Mouse (Mus musculus): ENCODE results near the gene Txk.

The Txk gene

DNA sequence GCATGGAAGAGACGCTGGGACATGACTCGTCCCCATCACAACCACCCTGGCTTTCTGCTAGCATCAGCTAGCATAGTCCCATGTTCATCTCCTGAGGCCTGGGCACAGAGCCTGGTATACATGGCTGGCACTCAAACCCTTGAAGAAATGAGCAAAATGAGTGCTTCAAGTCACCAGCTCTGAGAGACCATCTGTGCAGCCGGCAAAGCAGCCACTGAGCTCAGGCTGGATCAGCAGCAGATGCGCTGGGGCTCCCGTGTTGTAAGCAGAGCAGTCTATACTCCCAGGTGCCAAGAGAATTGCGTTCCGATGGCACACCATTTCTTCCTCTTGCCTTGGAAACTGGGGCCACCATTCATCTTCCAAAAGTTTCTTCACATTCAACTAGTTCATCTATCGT lies 3.4 kb upstream of the Txk start:
- in situ Hi-C loops (cut with MboI; ENCODE audit: unreplicated experiment in 2 of 2), result loop anchor here (5.0 to 25.0 kb wide), 3 partner anchors 91 to 1781 kb away; partner anchors contain the start of genes Fip1l1 (in 1 of the 2), Scfd2 (in 1 of the 2) and Tec (in 1 of the 2)

DNA sequence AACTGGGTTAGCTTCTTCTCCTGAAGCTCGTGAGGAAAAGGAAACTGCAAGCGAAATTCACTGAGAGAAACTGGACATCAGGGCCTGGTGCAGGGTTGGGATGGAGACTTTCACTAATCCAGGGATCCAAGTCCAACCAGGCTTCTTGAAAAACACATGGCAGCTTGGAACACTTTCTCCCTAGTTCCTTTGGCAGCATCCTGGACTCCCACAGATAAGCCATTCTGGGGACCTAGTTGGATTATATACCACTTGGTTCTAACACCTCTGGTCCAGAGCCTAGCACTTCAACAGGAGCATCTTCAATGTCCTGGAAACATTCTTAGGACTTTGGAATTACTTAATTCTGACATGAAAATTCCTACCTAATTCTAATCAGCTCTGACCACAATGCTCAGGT lies 2.5 kb upstream of the Txk start:
- in situ Hi-C loops (cut with MboI; ENCODE audit: unreplicated experiment in 2 of 2), result loop anchor here (5.0 to 25.0 kb wide), 3 partner anchors 90 to 1782 kb away; partner anchors contain the start of genes Fip1l1 (in 1 of the 2), Scfd2 (in 1 of the 2) and Tec (in 1 of the 2)

DNA sequence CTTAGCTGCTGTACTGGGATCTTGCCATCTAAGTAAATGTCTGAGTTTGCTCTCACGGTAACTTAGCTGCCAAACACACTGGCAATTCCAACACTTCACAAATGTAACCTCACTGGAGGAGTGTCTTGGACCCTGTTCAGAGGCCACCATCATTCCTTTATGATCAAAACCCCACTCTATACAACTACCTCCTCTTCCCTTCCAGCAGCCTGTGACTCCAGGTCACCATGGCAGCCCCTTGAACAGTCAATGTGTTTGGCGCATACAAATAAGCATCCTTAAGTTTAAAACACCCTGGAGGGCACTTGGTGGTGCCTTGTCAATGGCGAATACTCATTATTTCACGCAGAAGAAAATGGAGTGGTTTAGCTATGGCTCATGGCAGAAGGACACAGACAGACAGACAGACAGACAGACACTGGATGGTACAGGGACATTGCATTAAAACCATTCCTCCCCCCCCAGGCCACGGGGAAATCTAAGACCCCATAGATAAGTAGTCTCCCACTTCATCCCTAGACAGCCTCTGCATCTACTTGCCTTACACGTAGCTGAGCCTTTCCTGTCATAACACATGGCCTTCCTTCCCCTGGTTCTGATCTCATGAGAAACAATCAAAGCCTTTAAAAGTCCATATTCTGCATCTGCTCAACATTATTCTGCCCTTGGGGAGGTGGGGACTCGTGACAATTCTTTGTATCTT lies 1.4 kb downstream of the Txk start:
- in situ Hi-C loops (cut with MboI; ENCODE audit: unreplicated experiment in 2 of 2), result loop anchor here (10.0 to 25.0 kb wide), 2 partner anchors 86 to 1786 kb away; partner anchors contain the start of genes Fip1l1 (in 1 of the 2) and Scfd2 (in 1 of the 2)

- in situ Hi-C loops (cut with MboI; ENCODE audit: unreplicated experiment in 2 of 2), result loop anchor here (10.0 to 25.0 kb wide), 2 partner anchors 85 to 1787 kb away; partner anchors contain the start of genes Fip1l1 (in 1 of the 2) and Scfd2 (in 1 of the 2)
Observed at GRCm38 (mm10) chr5:72750226-72750625, 2.4 kb downstream of the Txk start.

GRCm38 (mm10) chr5:72748659-72749265 lies 3.8 kb downstream of the Txk start:
- in situ Hi-C loops (cut with MboI; ENCODE audit: unreplicated experiment in 2 of 2), result loop anchor here in 1 of 2 experiments (25.0 kb wide), 1 partner anchor 639 kb away; no protein-coding TSS in a partner anchor

DNA sequence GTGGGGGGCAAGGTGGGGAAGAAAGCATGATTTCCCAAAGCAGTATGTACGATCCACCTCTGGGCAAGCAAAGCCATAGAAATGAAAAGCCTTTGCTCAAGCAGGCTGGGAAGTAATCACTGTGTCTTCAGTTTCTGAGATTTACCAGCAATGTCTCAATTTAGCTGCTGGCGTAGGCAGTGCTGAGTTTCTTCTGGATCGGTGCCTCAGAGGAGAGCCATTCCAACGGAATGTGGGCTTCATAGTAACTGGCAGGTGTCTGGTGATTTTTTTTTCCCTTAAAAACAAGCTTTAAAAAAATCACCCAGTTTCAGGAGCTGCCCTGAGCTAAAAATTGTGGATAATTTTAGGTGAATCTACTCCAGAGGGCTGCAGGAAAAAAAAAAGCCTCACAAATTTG lies 5.2 kb downstream of the Txk start:
- in situ Hi-C loops (cut with MboI; ENCODE audit: unreplicated experiment in 2 of 2), result loop anchor here in 1 of 2 experiments (25.0 kb wide), 1 partner anchor 640 kb away; no protein-coding TSS in a partner anchor

- in situ Hi-C loops (cut with MboI; ENCODE audit: unreplicated experiment in 2 of 2), result loop anchor here in 1 of 2 experiments (25.0 kb wide), 1 partner anchor 641 kb away; no protein-coding TSS in a partner anchor
Observed at GRCm38 (mm10) chr5:72746461-72746860, 6.1 kb downstream of the Txk start.

- in situ Hi-C loops (cut with MboI; ENCODE audit: unreplicated experiment in 2 of 2), result loop anchor here in 1 of 2 experiments (25.0 kb wide), 1 partner anchor 644 kb away; no protein-coding TSS in a partner anchor
Observed at GRCm38 (mm10) chr5:72743103-72743502, 9.5 kb downstream of the Txk start.

DNA sequence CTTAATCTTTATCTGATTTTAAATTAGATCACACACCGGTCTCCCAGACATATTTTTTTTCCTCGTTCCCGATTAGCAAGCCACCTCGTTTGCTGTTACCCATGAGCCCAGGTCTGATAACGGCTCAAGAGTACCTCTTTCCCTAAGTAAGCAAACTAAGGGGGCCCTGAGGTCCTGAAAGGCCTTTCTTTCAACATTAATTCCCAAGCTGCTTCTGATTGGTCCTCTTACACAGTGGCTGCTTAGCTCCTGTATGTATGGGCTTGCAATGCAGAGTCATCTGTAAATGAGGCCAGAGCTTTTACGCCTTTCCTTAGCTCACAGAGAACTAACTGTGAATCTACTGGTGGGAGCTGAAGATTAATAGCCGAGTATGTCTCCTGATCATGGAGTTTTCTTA lies 15.7 kb downstream of the Txk start:
- in situ Hi-C loops (cut with MboI; ENCODE audit: unreplicated experiment in 2 of 2), result loop anchor here in 1 of 2 experiments (25.0 kb wide), 1 partner anchor 650 kb away; no protein-coding TSS in a partner anchor

GRCm38 (mm10) chr5:72736437-72736836 lies 16.1 kb downstream of the Txk start:
- in situ Hi-C loops (cut with MboI; ENCODE audit: unreplicated experiment in 2 of 2), result loop anchor here in 1 of 2 experiments (25.0 kb wide), 1 partner anchor 651 kb away; no protein-coding TSS in a partner anchor

GRCm38 (mm10) chr5:72735763-72736162 lies 16.8 kb downstream of the Txk start:
- in situ Hi-C loops (cut with MboI; ENCODE audit: unreplicated experiment in 2 of 2), result loop anchor here in 1 of 2 experiments (25.0 kb wide), 1 partner anchor 652 kb away; no protein-coding TSS in a partner anchor

DNA sequence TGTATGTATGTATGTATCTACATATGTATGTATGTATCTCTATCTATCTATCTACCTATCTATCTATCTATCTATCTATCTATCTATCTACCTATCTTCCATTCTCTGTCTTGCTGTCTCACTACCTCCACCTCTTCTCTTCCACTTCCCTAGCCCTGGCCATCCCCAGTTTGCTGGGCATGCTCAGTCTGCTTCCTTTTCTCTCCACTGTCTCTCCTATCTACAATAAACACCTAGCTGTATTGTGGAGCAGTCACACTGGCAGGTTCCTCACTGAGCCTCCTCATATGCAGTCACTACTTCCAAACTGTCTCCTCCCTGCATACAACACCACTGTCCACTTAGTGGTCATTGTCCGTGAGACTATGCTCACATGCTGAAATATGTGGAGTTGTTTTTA lies 19.7 kb downstream of the Txk start:
- in situ Hi-C loops (cut with MboI; ENCODE audit: unreplicated experiment in 2 of 2), result loop anchor here in 1 of 2 experiments (25.0 kb wide), 1 partner anchor 654 kb away; no protein-coding TSS in a partner anchor

GRCm38 (mm10) chr5:72725404-72725803 lies 27.2 kb downstream of the Txk start:
- in situ Hi-C loops (cut with MboI; ENCODE audit: unreplicated experiment in 2 of 2), result loop anchor here in 1 of 2 experiments (25.0 kb wide), 1 partner anchor 662 kb away; no protein-coding TSS in a partner anchor

DNA sequence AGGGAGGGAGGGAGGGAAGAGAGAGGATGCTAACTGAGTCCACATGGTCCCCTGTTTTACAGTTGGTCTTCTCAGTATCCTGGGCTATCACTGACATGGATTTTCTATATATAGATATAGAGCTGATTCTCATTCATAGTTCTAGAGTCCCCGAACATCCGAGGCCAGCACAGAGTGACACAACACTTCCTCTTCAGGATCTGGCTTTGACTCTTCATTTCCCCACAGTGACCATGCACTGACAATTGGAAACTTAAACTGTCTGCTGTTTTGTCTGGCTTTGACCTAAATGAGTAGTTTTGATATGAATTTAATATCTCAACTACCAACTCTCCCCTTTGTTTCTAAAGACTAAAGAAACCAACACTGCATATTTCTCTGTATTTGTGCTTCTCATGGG lies 29.1 kb downstream of the Txk start:
- in situ Hi-C loops (cut with MboI; ENCODE audit: unreplicated experiment in 2 of 2), result loop anchor here in 1 of 2 experiments (25.0 kb wide), 1 partner anchor 664 kb away; no protein-coding TSS in a partner anchor

DNA sequence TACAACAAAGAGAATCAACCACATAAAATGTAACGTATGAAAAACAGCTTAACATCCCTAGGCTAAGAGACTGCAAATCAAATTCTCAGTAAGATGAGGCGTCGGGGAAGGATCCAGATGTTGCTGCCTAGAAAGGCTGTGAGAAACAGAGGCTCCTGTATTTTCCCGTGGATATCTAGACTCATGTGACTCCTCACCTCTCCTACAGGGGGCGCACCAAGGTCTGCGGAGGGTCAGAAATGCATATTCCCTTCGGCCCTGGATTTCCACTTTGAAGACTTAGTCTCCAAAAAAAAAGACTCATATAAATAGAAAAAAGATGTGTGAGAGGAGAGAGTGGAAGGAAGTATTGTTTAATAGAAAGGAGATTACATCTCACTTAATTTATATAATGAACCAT lies 32.0 kb downstream of the Txk start:
- in situ Hi-C loops (cut with MboI; ENCODE audit: unreplicated experiment in 2 of 2), result loop anchor here in 1 of 2 experiments (25.0 kb wide), 1 partner anchor 667 kb away; no protein-coding TSS in a partner anchor

- in situ Hi-C loops (cut with MboI; ENCODE audit: unreplicated experiment in 2 of 2), result loop anchor here (5.0 to 25.0 kb wide), 4 partner anchors 356 to 1208 kb away; no protein-coding TSS in a partner anchor
Observed at GRCm38 (mm10) chr5:72710572-72711278, 41.9 kb downstream of the Txk start.

- in situ Hi-C loops (cut with MboI; ENCODE audit: unreplicated experiment in 2 of 2), result loop anchor here (5.0 to 25.0 kb wide), 4 partner anchors 355 to 1208 kb away; no protein-coding TSS in a partner anchor
Observed at GRCm38 (mm10) chr5:72709976-72710375, 42.6 kb downstream of the Txk start.

DNA sequence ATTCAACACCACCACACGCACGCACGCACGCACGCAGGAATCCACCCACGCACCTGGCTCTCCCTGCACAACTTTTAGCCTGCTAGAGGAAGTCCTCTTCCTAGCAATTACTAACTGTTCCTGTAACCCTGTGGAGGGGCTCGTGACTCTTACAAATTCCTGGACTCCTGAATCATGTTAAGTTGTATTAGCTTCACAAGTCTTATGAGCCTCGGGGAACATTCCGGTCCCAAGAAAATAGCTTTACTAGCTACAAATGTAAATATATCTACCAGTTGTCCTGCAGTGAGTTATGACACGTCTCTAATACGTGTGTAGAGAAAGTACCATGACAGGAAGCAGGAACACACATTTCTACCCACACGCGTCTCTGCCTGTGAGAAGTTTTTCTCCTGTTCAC lies 43.1 kb downstream of the Txk start:
- in situ Hi-C loops (cut with MboI; ENCODE audit: unreplicated experiment in 2 of 2), result loop anchor here in 1 of 2 experiments (10.0 to 25.0 kb wide), 2 partner anchors 355 to 678 kb away; no protein-coding TSS in a partner anchor

- in situ Hi-C loops (cut with MboI; ENCODE audit: unreplicated experiment in 2 of 2), result loop anchor here in 1 of 2 experiments (10.0 to 25.0 kb wide), 2 partner anchors 352 to 681 kb away; no protein-coding TSS in a partner anchor
Observed at GRCm38 (mm10) chr5:72706722-72707121, 45.9 kb downstream of the Txk start.
